Mouse (Mus musculus) cerebellum, adult 11 months (tissue): ENCODE results near the gene Doc2g.

Source experiments
- DNase-seq: peaks from one replicate; pipeline ENCODE4 v3.0.0; 2022

Gene Doc2g

GRCm38 (mm10) chr19:3991966-3992365 is 11.1 kb upstream of the Doc2g start:
- DNase-seq = no peak

GRCm38 (mm10) chr19:3992416-3992815 is 10.7 kb upstream of the Doc2g start, which contains the start of gene Tbx10:
TSS of gene Tbx10 (plus strand) at chr19:3992752.
- no peak for DNase-seq

GRCm38 (mm10) chr19:3994932-3995331 is 8.2 kb upstream of the Doc2g start:
- no peak for DNase-seq

GRCm38 (mm10) chr19:3995505-3995904 is 7.6 kb upstream of the Doc2g start:
- DNase-seq = no peak

- DNase-seq = no peak
Measured at GRCm38 (mm10) chr19:3996106-3996505, 7.0 kb upstream of the Doc2g start.

- DNase-seq = no peak
Measured at GRCm38 (mm10) chr19:3996747-3997146, 6.4 kb upstream of the Doc2g start.

- DNase-seq = no peak
Measured at GRCm38 (mm10) chr19:3997231-3997630, 5.9 kb upstream of the Doc2g start.

- no peak for DNase-seq
Measured at GRCm38 (mm10) chr19:3998335-3998734, 4.8 kb upstream of the Doc2g start.

GRCm38 (mm10) chr19:3999121-3999730 is 3.9 kb upstream of the Doc2g start:
- DNase-seq = no peak

- peak; percentile 97 for DNase-seq
Measured at GRCm38 (mm10) chr19:4000119-4000900, 2.8 kb upstream of the Doc2g start, which contains the start of the genes Nudt8 and Gm49405. TSS of gene Nudt8 (plus strand) at chr19:4000580. TSS of gene Gm49405 (plus strand) at chr19:4000626.

- DNase-seq = no peak
Measured at GRCm38 (mm10) chr19:4000949-4001525, 2.1 kb upstream of the Doc2g start.

- DNase-seq = no peak
Measured at GRCm38 (mm10) chr19:4001752-4002151, 1.4 kb upstream of the Doc2g start.

- DNase-seq = no peak
Measured at GRCm38 (mm10) chr19:4003641-4004040, 528 bp downstream of the Doc2g start.

GRCm38 (mm10) chr19:4004331-4004730 is 1.2 kb downstream of the Doc2g start:
- no peak for DNase-seq

- no peak for DNase-seq
Measured at GRCm38 (mm10) chr19:4005091-4005490, 2.0 kb downstream of the Doc2g start.

GRCm38 (mm10) chr19:4005971-4006370 is 2.9 kb downstream of the Doc2g start:
- DNase-seq = no peak

- DNase-seq = no peak
Measured at GRCm38 (mm10) chr19:4011086-4011485, 8.0 kb downstream of the Doc2g start.

GRCm38 (mm10) chr19:4012432-4013022 is 9.4 kb downstream of the Doc2g start, which contains the start of gene Ndufv1:
TSS of gene Ndufv1 (minus strand) at chr19:4012806.
- DNase-seq = peak; percentile 95

- no peak for DNase-seq
Measured at GRCm38 (mm10) chr19:4013066-4013465, 10.0 kb downstream of the Doc2g start.

- DNase-seq = no peak
Measured at GRCm38 (mm10) chr19:4014802-4015201, 11.7 kb downstream of the Doc2g start.

- no peak for DNase-seq
Measured at GRCm38 (mm10) chr19:4015635-4016034, 12.5 kb downstream of the Doc2g start.

- DNase-seq = no peak
Measured at GRCm38 (mm10) chr19:4017921-4018587, 14.9 kb downstream of the Doc2g start.
